Mouse (Mus musculus) urinary bladder, postnatal 14 days (tissue): ENCODE data around the gene Btn2a2.

Experiments
- DNase-seq: peaks from one replicate; pipeline ENCODE4 v3.0.0; 2021; ENCODE audit warnings: low spot score

The Btn2a2 gene

GRCm38 (mm10) chr13:23448758-23449157 is 39.9 kb downstream of the Btn2a2 start:
- DNase-seq = no peak

GRCm38 (mm10) chr13:23446498-23446952 is 42.1 kb downstream of the Btn2a2 start:
- DNase-seq = peak; percentile 79

GRCm38 (mm10) chr13:23445561-23446320 is 42.9 kb downstream of the Btn2a2 start:
- DNase-seq = peak; percentile 90

- no peak for DNase-seq
Observed at GRCm38 (mm10) chr13:23445156-23445555, 43.5 kb downstream of the Btn2a2 start.

- no peak for DNase-seq
Observed at GRCm38 (mm10) chr13:23444451-23444850, 44.2 kb downstream of the Btn2a2 start.

- DNase-seq = no peak
Observed at GRCm38 (mm10) chr13:23439901-23440300, 48.8 kb downstream of the Btn2a2 start.

- no peak for DNase-seq
Observed at GRCm38 (mm10) chr13:23438521-23438920, 50.1 kb downstream of the Btn2a2 start.

- peak; percentile 88 for DNase-seq
Observed at GRCm38 (mm10) chr13:23437908-23438307, 50.7 kb downstream of the Btn2a2 start.

GRCm38 (mm10) chr13:23436861-23437822 is 51.5 kb downstream of the Btn2a2 start:
- DNase-seq = peak; percentile 55

- DNase-seq = no peak
Observed at GRCm38 (mm10) chr13:23436231-23436661, 52.4 kb downstream of the Btn2a2 start.

- DNase-seq = no peak
Observed at GRCm38 (mm10) chr13:23435676-23436075, 53.0 kb downstream of the Btn2a2 start.

- no peak for DNase-seq
Observed at GRCm38 (mm10) chr13:23435241-23435640, 53.4 kb downstream of the Btn2a2 start.

GRCm38 (mm10) chr13:23434426-23434825 is 54.2 kb downstream of the Btn2a2 start:
- DNase-seq = no peak

GRCm38 (mm10) chr13:23433801-23434200 is 54.9 kb downstream of the Btn2a2 start:
- DNase-seq = no peak

GRCm38 (mm10) chr13:23433206-23433605 is 55.5 kb downstream of the Btn2a2 start:
- no peak for DNase-seq

GRCm38 (mm10) chr13:23432562-23433201 is 56.0 kb downstream of the Btn2a2 start:
- peak; percentile 95 for DNase-seq

GRCm38 (mm10) chr13:23431351-23431771 is 57.3 kb downstream of the Btn2a2 start:
- DNase-seq = peak; percentile 79

GRCm38 (mm10) chr13:23430734-23431133 is 57.9 kb downstream of the Btn2a2 start:
- DNase-seq = peak; percentile 81

GRCm38 (mm10) chr13:23429771-23430380 is 58.8 kb downstream of the Btn2a2 start:
- DNase-seq = no peak

- no peak for DNase-seq
Observed at GRCm38 (mm10) chr13:23428166-23428993, 60.3 kb downstream of the Btn2a2 start.
